Mouse (Mus musculus): ENCODE data around the gene Smim11. TPM values are rescaled to one million over a fixed set of nuclear protein-coding genes. Genes with fewer than 3 reads are reported as not detected.

The Smim11 gene
- 114 and 117 TPM in 2 replicates for polyA plus RNA-seq (2016; fragmentation: Nextera tagmentation; extraction: Ambion mirVana)

DNA sequence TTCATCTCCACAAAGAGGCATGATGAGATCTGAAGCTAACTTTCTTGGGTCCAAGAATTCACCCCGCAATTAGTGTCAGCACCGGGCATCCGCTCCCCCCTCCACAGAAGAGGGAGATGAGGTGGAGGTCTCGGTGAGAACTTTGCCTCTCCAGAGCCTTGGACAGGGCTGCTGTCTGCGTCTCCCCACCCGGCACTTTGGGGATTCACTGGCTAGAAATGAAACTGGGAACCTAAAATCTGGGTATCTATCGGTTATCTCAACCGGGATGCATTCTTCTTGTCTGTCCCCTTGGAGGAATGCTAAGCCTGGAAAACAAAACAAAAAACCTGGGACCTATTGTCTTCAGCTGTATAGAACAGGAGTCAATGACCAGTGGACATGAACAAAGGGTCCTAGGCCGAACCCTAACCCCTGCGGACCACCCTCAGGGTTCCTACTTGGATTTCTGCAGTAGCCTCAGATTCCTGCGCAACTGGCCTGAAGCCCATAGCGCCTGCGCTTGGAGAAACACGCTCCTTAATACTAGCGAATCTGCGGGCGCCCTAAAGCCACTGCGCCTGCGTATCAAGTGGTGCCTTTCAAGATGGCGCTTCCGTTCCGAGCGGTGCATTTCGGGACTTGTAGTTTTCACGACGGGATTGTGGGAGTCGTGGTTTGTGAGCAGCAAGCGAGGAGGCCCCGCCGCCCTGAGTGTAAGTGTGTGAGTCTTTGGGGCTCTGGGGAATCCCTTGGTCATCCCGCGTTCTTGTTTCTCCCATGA lies at the start of gene Smim11:
Smim11 (plus strand) TSS at position 638 of the 763 bp plus-strand sequence.
- no peaks in the 10 kb centered on the region for H3K9me3 ChIP-seq
- peaks cover 26% of the 10 kb centered on the region for H3K4me1 ChIP-seq
- peak within 1 kb of the TSS; percentile 92 for H3K27ac ChIP-seq
- DNase-seq (ENCODE audit: low spot score) = peak; percentile 98
- 11% methylated on average over 32 of the region's 32 CpGs for WGBS
- H3K36me3 ChIP-seq = peaks cover 7% of the 10 kb centered on the region
- peak within 1 kb of the TSS; percentile 78 for H3K4me3 ChIP-seq
- no peaks in the 10 kb centered on the region for H3K27me3 ChIP-seq (ENCODE audit: insufficient read depth, poor library complexity, severe bottlenecking)

GRCm38 (mm10) chr16:92254316-92254715 lies 46.8 kb upstream of the Smim11 start:
- Histone ChIP-seq H3K9me3 (no peaks in the 10 kb centered on the region), H3K4me1 (0 out of 2 replicates have a peak, but pooled peaks cover 4% of the 10 kb centered on the region), H3K27me3 (ENCODE audit: insufficient read depth, poor library complexity, severe bottlenecking) (peaks cover 20% of the 10 kb centered on the region), H3K27ac (no peak overlapping the region), H3K4me3 (no peak overlapping the region), H3K36me3 (no peaks in the 10 kb centered on the region)
- DNase-seq (ENCODE audit: low spot score) = no peak
- WGBS = 83% methylated on average over 3 of the region's 3 CpGs

DNA sequence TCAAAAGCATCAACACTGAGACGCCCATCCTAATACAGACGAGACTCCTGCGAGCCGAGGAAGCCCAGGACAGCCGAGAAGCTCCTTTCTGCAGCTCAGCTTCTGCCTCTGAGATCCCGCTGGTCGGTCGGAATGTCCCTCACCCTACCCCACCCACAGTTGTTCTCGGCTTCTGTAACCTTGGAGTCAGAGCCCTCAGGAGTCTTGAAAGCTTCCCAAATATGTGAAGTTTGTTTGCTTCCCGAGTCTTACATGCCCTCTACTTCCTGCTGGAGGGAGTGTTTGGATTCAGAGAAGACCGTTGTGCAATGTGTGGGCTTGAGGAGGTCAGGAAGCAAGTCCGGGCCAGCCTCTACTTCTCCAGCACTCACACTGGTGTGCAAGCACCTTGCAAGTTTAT lies 33.2 kb upstream of the Smim11 start:
- no peak for DNase-seq (ENCODE audit: low spot score)
- Histone ChIP-seq H3K4me1 (peaks cover 4% of the 10 kb centered on the region; the same call in 1 of the 2 replicates), H3K36me3 (no peaks in the 10 kb centered on the region), H3K4me3 (no peak overlapping the region), H3K27ac (no peak overlapping the region), H3K27me3 (ENCODE audit: insufficient read depth, poor library complexity, severe bottlenecking) (no peaks in the 10 kb centered on the region), H3K9me3 (no peaks in the 10 kb centered on the region)
- 73% methylated on average over 12 of the region's 12 CpGs for WGBS

- H3K4me1 ChIP-seq = no peaks in the 10 kb centered on the region
- H3K4me3 ChIP-seq = no peak overlapping the region
- no peak overlapping the region for H3K27ac ChIP-seq
- no peaks in the 10 kb centered on the region for H3K36me3 ChIP-seq
- 85% methylated on average over 5 of the region's 5 CpGs for WGBS
- no peaks in the 10 kb centered on the region for H3K9me3 ChIP-seq
- no peaks in the 10 kb centered on the region; the same call in 1 of the 2 replicates for H3K27me3 ChIP-seq (ENCODE audit: insufficient read depth, poor library complexity, severe bottlenecking)
- DNase-seq (ENCODE audit: low spot score) = no peak
These were observed 26.6 kb upstream of the Smim11 start for GRCm38 (mm10) chr16:92274516-92274915.

GRCm38 (mm10) chr16:92275526-92275925 lies 25.6 kb upstream of the Smim11 start:
- no peaks in the 10 kb centered on the region for H3K9me3 ChIP-seq
- WGBS = 73% methylated on average over 4 of the region's 4 CpGs
- no peak overlapping the region for H3K27ac ChIP-seq
- H3K27me3 ChIP-seq (ENCODE audit: insufficient read depth, poor library complexity, severe bottlenecking) = no peaks in the 10 kb centered on the region; the same call in 1 of the 2 replicates
- no peak for DNase-seq (ENCODE audit: low spot score)
- no peaks in the 10 kb centered on the region for H3K36me3 ChIP-seq
- H3K4me3 ChIP-seq = no peak overlapping the region
- no peaks in the 10 kb centered on the region for H3K4me1 ChIP-seq

DNA sequence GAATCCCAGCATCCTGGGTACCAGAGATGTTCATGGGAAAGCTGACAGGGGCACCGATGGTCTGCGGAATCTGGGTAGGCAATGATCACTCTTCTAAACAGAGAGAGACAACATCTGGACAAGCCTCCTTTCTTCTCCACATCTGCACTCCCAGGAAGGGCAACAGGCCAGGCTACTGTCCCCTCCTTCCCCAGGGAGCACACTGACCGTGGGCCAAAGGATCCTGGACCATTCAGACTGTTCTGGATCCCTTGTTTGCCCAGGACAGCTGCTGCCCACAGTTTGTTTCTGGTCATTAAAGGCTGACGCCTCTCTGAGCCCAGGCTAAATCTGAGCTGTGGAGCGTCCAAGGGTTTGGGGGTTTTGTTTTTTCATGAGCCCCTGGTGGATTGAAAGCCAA lies 18.4 kb upstream of the Smim11 start:
- Histone ChIP-seq H3K27ac (no peak overlapping the region), H3K9me3 (no peaks in the 10 kb centered on the region), H3K4me1 (peaks cover 7% of the 10 kb centered on the region), H3K27me3 (ENCODE audit: insufficient read depth, poor library complexity, severe bottlenecking) (no peaks in the 10 kb centered on the region), H3K4me3 (no peak overlapping the region), H3K36me3 (no peaks in the 10 kb centered on the region)
- 88% methylated on average over 5 of the region's 5 CpGs for WGBS
- no peak for DNase-seq (ENCODE audit: low spot score)

- Histone ChIP-seq H3K4me1 (peaks cover 7% of the 10 kb centered on the region), H3K9me3 (no peaks in the 10 kb centered on the region), H3K27ac (no peak overlapping the region), H3K27me3 (ENCODE audit: insufficient read depth, poor library complexity, severe bottlenecking) (no peaks in the 10 kb centered on the region), H3K4me3 (no peak overlapping the region), H3K36me3 (no peaks in the 10 kb centered on the region)
- DNase-seq (ENCODE audit: low spot score) = no peak
- WGBS = 34% methylated on average over 10 of the region's 10 CpGs
These were observed 16.0 kb upstream of the Smim11 start for GRCm38 (mm10) chr16:92285068-92285467.

DNA sequence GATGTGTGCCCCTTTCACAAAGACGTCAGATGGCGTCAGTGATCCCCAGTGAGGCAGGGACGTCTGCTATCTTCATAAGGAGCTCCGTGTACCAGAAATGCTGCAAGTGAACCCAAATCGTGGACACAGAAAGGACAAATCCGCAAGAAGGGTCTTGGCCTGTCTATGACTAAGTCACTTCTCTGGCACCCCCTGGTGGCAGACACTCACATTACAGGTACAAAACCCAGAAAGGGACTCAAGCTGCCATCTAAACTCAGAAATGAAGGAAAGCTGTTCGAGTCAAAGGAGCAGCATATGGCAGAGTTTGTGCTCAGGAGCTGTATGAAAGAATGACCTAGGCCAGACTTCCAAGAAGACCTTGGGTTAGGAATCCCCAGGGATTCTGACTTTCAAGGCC lies 14.5 kb upstream of the Smim11 start:
- Histone ChIP-seq H3K4me3 (no peak overlapping the region), H3K9me3 (no peaks in the 10 kb centered on the region), H3K27ac (no peak overlapping the region), H3K36me3 (no peaks in the 10 kb centered on the region), H3K4me1 (peaks cover 9% of the 10 kb centered on the region), H3K27me3 (ENCODE audit: insufficient read depth, poor library complexity, severe bottlenecking) (no peaks in the 10 kb centered on the region)
- DNase-seq (ENCODE audit: low spot score) = peak; percentile 88
- WGBS = 15% methylated on average over 7 of the region's 7 CpGs

GRCm38 (mm10) chr16:92288778-92289177 lies 12.3 kb upstream of the Smim11 start:
- no peak overlapping the region for H3K4me3 ChIP-seq
- 84% methylated on average over 9 of the region's 9 CpGs for WGBS
- peaks cover 11% of the 10 kb centered on the region for H3K4me1 ChIP-seq
- H3K27me3 ChIP-seq (ENCODE audit: insufficient read depth, poor library complexity, severe bottlenecking) = no peaks in the 10 kb centered on the region
- no peaks in the 10 kb centered on the region for H3K36me3 ChIP-seq
- H3K9me3 ChIP-seq = no peaks in the 10 kb centered on the region
- no peak for DNase-seq (ENCODE audit: low spot score)
- no peak overlapping the region for H3K27ac ChIP-seq

DNA sequence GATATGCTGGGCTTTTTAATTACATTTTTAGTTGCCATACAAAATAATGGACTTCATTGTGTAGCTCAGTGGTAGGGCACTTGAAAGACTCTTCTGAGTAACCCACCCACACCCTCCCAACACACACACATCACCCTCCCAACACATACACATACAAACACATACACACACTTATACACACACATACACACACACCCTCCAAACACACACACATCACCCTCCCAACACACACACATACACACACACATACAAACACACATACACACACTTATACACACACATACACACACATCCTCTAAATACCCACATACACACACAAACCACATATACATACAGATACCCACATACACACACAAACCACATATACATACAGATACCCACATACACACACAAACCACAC lies 11.0 kb upstream of the Smim11 start:
- Histone ChIP-seq H3K27ac (no peak overlapping the region), H3K4me3 (no peak overlapping the region), H3K36me3 (no peaks in the 10 kb centered on the region), H3K27me3 (ENCODE audit: insufficient read depth, poor library complexity, severe bottlenecking) (no peaks in the 10 kb centered on the region), H3K4me1 (peaks cover 8% of the 10 kb centered on the region), H3K9me3 (no peaks in the 10 kb centered on the region)
- DNase-seq (ENCODE audit: low spot score) = no peak

- no peaks in the 10 kb centered on the region for H3K9me3 ChIP-seq
- DNase-seq (ENCODE audit: low spot score) = no peak
- 71% methylated on average over 10 of the region's 10 CpGs for WGBS
- H3K4me3 ChIP-seq = no peak within 1 kb of the TSS
- no peaks in the 10 kb centered on the region for H3K27me3 ChIP-seq (ENCODE audit: insufficient read depth, poor library complexity, severe bottlenecking)
- H3K36me3 ChIP-seq = no peaks in the 10 kb centered on the region
- no peak within 1 kb of the TSS for H3K27ac ChIP-seq
- peaks cover 17% of the 10 kb centered on the region for H3K4me1 ChIP-seq
These were observed 9.0 kb upstream of the Smim11 start, which contains the start of gene Kcne2 for GRCm38 (mm10) chr16:92292101-92292500. Kcne2 (plus strand) TSS chr16:92292389.

- Histone ChIP-seq H3K27ac (peak overlapping the region; percentile 79), H3K36me3 (no peaks in the 10 kb centered on the region), H3K9me3 (no peaks in the 10 kb centered on the region), H3K27me3 (ENCODE audit: insufficient read depth, poor library complexity, severe bottlenecking) (no peaks in the 10 kb centered on the region), H3K4me3 (no peak overlapping the region), H3K4me1 (peaks cover 17% of the 10 kb centered on the region)
- no peak for DNase-seq (ENCODE audit: low spot score)
- WGBS = 62% methylated on average over 12 of the region's 12 CpGs
These were observed 6.7 kb upstream of the Smim11 start for GRCm38 (mm10) chr16:92294267-92294970.

DNA sequence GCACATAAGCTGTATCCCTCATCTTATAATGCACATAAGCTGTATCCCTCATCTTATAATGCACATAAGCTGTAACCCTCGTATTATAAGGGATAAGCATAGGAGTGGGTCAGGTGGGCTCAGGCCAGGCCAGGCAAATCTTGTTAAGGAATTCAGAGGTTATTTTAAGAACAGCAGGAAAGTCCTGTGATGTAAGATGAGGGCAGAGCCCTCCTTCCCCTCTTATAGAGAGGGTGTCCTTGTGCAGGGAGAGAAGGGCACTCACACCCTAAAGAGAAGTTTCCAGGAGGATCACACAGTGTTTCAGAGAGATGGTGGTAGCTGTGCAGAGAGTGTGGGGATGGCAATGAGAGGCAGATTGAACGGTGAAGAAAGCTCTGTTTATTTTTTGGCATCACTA lies 5.8 kb upstream of the Smim11 start:
- H3K36me3 ChIP-seq = no peaks in the 10 kb centered on the region
- DNase-seq (ENCODE audit: low spot score) = no peak
- H3K9me3 ChIP-seq = no peaks in the 10 kb centered on the region
- H3K4me3 ChIP-seq = no peak overlapping the region
- H3K27me3 ChIP-seq (ENCODE audit: insufficient read depth, poor library complexity, severe bottlenecking) = no peaks in the 10 kb centered on the region
- H3K4me1 ChIP-seq = peaks cover 17% of the 10 kb centered on the region
- H3K27ac ChIP-seq = peak overlapping the region; percentile 79
- 43% methylated on average over 2 of the region's 2 CpGs for WGBS

Measured in heart, embryonic 10.5 days (tissue).